Mouse (Mus musculus): ENCODE data around the gene Ykt6. TPM values are rescaled to one million over a fixed set of nuclear protein-coding genes. Genes with fewer than 3 reads are reported as not detected.
A peak's percentile ranks its signal among the peaks of the same experiment; 100 is the strongest.

Ykt6 gene
- total RNA-seq, 2 experiments from 2014 or later, result 17.4 to 44.4 TPM

- no peak for ATAC-seq (replicated peaks; ENCODE audit: poor library complexity)
Observed at GRCm38 (mm10) chr11:5948546-5949250, 6.8 kb upstream of the Ykt6 start.

- peak; percentile 93 for ATAC-seq (replicated peaks; ENCODE audit: poor library complexity)
Observed at GRCm38 (mm10) chr11:5949586-5950352, 5.7 kb upstream of the Ykt6 start, which contains the start of gene Gck. Gck (minus strand) TSS chr11:5950081.

GRCm38 (mm10) chr11:5952501-5952900 lies 3.0 kb upstream of the Ykt6 start:
- ATAC-seq (replicated peaks; ENCODE audit: poor library complexity), result no peak

- ATAC-seq (replicated peaks; ENCODE audit: poor library complexity), result no peak
Observed at GRCm38 (mm10) chr11:5953130-5953765, 2.2 kb upstream of the Ykt6 start.

GRCm38 (mm10) chr11:5954435-5954834 lies 1.1 kb upstream of the Ykt6 start:
- ATAC-seq (replicated peaks; ENCODE audit: poor library complexity), result no peak

- peak; percentile 59 for ATAC-seq (replicated peaks; ENCODE audit: poor library complexity)
Observed at GRCm38 (mm10) chr11:5954965-5955504, 458 bp upstream of the Ykt6 start.

- no peak for ATAC-seq (replicated peaks; ENCODE audit: poor library complexity)
Observed at GRCm38 (mm10) chr11:5960051-5960450, 4.6 kb downstream of the Ykt6 start.

- ATAC-seq (replicated peaks; ENCODE audit: poor library complexity), result no peak
Observed at GRCm38 (mm10) chr11:5965865-5966264, 10.4 kb downstream of the Ykt6 start.

GRCm38 (mm10) chr11:5966751-5967150 lies 11.3 kb downstream of the Ykt6 start:
- ATAC-seq (replicated peaks; ENCODE audit: poor library complexity), result no peak

- no peak for ATAC-seq (replicated peaks; ENCODE audit: poor library complexity)
Observed at GRCm38 (mm10) chr11:5968223-5968622, 12.7 kb downstream of the Ykt6 start.

- ATAC-seq (replicated peaks; ENCODE audit: poor library complexity), result no peak
Observed at GRCm38 (mm10) chr11:5971202-5971601, 15.7 kb downstream of the Ykt6 start.

- no peak for ATAC-seq (replicated peaks; ENCODE audit: poor library complexity)
Observed at GRCm38 (mm10) chr11:5973151-5973550, 17.7 kb downstream of the Ykt6 start.

- ATAC-seq (replicated peaks; ENCODE audit: poor library complexity), result peak; percentile 65
Observed at GRCm38 (mm10) chr11:5974053-5974452, 18.6 kb downstream of the Ykt6 start.

- ATAC-seq (replicated peaks; ENCODE audit: poor library complexity), result no peak
Observed at GRCm38 (mm10) chr11:5975068-5975467, 19.6 kb downstream of the Ykt6 start.

GRCm38 (mm10) chr11:5976106-5976505 lies 20.6 kb downstream of the Ykt6 start:
- no peak for ATAC-seq (replicated peaks; ENCODE audit: poor library complexity)

- ATAC-seq (replicated peaks; ENCODE audit: poor library complexity), result no peak
Observed at GRCm38 (mm10) chr11:5979088-5979487, 23.6 kb downstream of the Ykt6 start.

GRCm38 (mm10) chr11:5980108-5980507 lies 24.6 kb downstream of the Ykt6 start:
- no peak for ATAC-seq (replicated peaks; ENCODE audit: poor library complexity)

- no peak for ATAC-seq (replicated peaks; ENCODE audit: poor library complexity)
Observed at GRCm38 (mm10) chr11:5980561-5980960, 25.1 kb downstream of the Ykt6 start.

GRCm38 (mm10) chr11:5981323-5981722 lies 25.8 kb downstream of the Ykt6 start:
- ATAC-seq (replicated peaks; ENCODE audit: poor library complexity), result no peak

GRCm38 (mm10) chr11:5983629-5984028 lies 28.1 kb downstream of the Ykt6 start:
- ATAC-seq (replicated peaks; ENCODE audit: poor library complexity), result no peak

- ATAC-seq (replicated peaks; ENCODE audit: poor library complexity), result no peak
Observed at GRCm38 (mm10) chr11:5988126-5988525, 32.6 kb downstream of the Ykt6 start.
